Mouse (Mus musculus) adrenal gland, adult (tissue): Measurements from ENCODE around the gene Dmrtc1b.
"Not testable (repeated sequence)": the region's sequence is repeated elsewhere in the genome, so short reads cannot be mapped to it uniquely, and the experiment has no call there.

Experiments used
- DNase-seq, 2 experiments: peaks; one replicate each; pipeline ENCODE4 v3.0.0; 2022 to 2023; ENCODE audit warnings: low spot score in 1 of 2; ENCODE audit not compliant: inconsistent age in 2 of 2

Gene Dmrtc1b

GRCm38 (mm10) chrX:102707535-102707934 lies at the start of gene Dmrtc1b, which contains the start of gene Gm9112:
Gene Dmrtc1b (plus strand): TSS chrX:102707865.
Gene Gm9112 (minus strand): TSS chrX:102707635.
- DNase-seq = not testable (repeated sequence)

- DNase-seq = peak; percentile 4 to 51
Measured at GRCm38 (mm10) chrX:102660712-102661111, 47.0 kb upstream of the Dmrtc1b start.

- no peak for DNase-seq
Measured at GRCm38 (mm10) chrX:102666641-102667040, 41.0 kb upstream of the Dmrtc1b start.

- DNase-seq = not testable (repeated sequence)
Measured at GRCm38 (mm10) chrX:102684706-102685105, 23.0 kb upstream of the Dmrtc1b start.

GRCm38 (mm10) chrX:102686872-102687271 lies 20.8 kb upstream of the Dmrtc1b start, which contains the start of gene Gm3880:
Gene Gm3880 (minus strand): TSS chrX:102686972.
- DNase-seq = not testable (repeated sequence)

GRCm38 (mm10) chrX:102689252-102689651 lies 18.4 kb upstream of the Dmrtc1b start:
- DNase-seq = peak in 1 of 2 experiments; percentile 70

- peak in 1 of 2 experiments; percentile 37 for DNase-seq
Measured at GRCm38 (mm10) chrX:102700636-102701035, 7.0 kb upstream of the Dmrtc1b start.

GRCm38 (mm10) chrX:102724226-102724625 lies 16.6 kb downstream of the Dmrtc1b start:
- not testable (repeated sequence) for DNase-seq
